Comparison of ENCODE assay signal across 10 mouse cellular contexts in genomic region chr15:85257775-85258429, GRCm38 (mm10). TPM values are rescaled to one million over a fixed set of nuclear protein-coding genes. Genes with fewer than 3 reads are reported as not detected.
DNase-seq lines count a peak whose midpoint lies in the region; TF ChIP-seq lines count a peak whose summit lies in the region.
"Had no signal": no experiment of that assay in that cellular context is flagged by ENCODE, and none has a peak within 500 bp of the region (broad histone marks: within the 10 kb centered on the region; RNA-seq: fewer than 3 reads in every experiment).

No protein-coding gene starts in this region.

- 66% methylated on average over 6 of the region's 6 CpGs for WGBS in bone marrow, adult 2 months
- 73% methylated on average over 6 of the region's 6 CpGs for WGBS in lung, adult 2 months

- no peak overlapping the region for H3K4me3 ChIP-seq in layer of hippocampus, adult 2 months
- H3K4me3 ChIP-seq in bone marrow, adult 2 months (replicated peaks; ENCODE audit: control insufficient read depth, low read depth, low read length): no peak overlapping the region
- no peak overlapping the region for H3K4me3 ChIP-seq in lung, adult 2 months (replicated peaks; ENCODE audit: extremely low read depth, low read depth, low read length)
- H3K4me3 ChIP-seq: heart, embryonic 15.5 days; neural tube, embryonic 12.5 days had no signal

- peak; percentile 78 for TF ChIP-seq CTCF in layer of hippocampus, adult 2 months (conservative IDR thresholded peaks at IDR 0.05)
- TF ChIP-seq CTCF in bone marrow, adult 2 months (IDR thresholded peaks at IDR 0.05; ENCODE audit: control insufficient read depth, insufficient read depth, low read length): peak; percentile 58
- peak; percentile 41 for TF ChIP-seq CTCF in lung, adult 2 months (IDR thresholded peaks at IDR 0.05; ENCODE audit: insufficient read depth, low read length)

- peak; percentile 33 to 79 for DNase-seq in adrenal gland, adult (ENCODE audit: inconsistent age in 2 of 2, low spot score in 1 of 2)
- no peak for DNase-seq in adrenal gland, adult 8-10 months
- peak in 1 of 2 experiments; percentile 37 for DNase-seq in layer of hippocampus, adult 2 months (ENCODE audit: low spot score in 2 of 2)
- DNase-seq in layer of hippocampus, adult 9-11 months: no peak
- DNase-seq in gastrocnemius, postnatal 14 days: peak; percentile 66
- peak; percentile 43 for DNase-seq in lung, adult 2 months
- DNase-seq in spleen, adult 12 weeks (ENCODE audit: low spot score): peak; percentile 6

- intact Hi-C loops in gastrocnemius, postnatal 14 days (cut with DNase I; ENCODE audit: low total_unique reads): no loop called here

- no peaks in the 10 kb centered on the region for H3K4me1 ChIP-seq in bone marrow, adult 2 months (ENCODE audit: control insufficient read depth, insufficient read depth, low read length)
- H3K4me1 ChIP-seq in lung, adult 2 months (ENCODE audit: control insufficient read depth, insufficient read depth, low read length): no peaks in the 10 kb centered on the region
- H3K4me1 ChIP-seq: heart, embryonic 15.5 days; neural tube, embryonic 12.5 days had no signal

- H3K27ac ChIP-seq in layer of hippocampus, adult 2 months: no peak overlapping the region
- H3K27ac ChIP-seq in bone marrow, adult 2 months (ENCODE audit: control insufficient read depth, insufficient read depth, low read depth, low read length, poor library complexity): no peak overlapping the region
- H3K27ac ChIP-seq: heart, embryonic 15.5 days; neural tube, embryonic 12.5 days had no signal

- TF ChIP-seq POLR2A in bone marrow, adult 2 months (IDR thresholded peaks at IDR 0.05; ENCODE audit: borderline replicate concordance, control insufficient read depth, low read depth, low read length): no peak
- no peak for TF ChIP-seq POLR2A in lung, adult 2 months (IDR thresholded peaks at IDR 0.05; ENCODE audit: borderline replicate concordance, extremely low read depth, low read depth, low read length)

RNA-seq across cellular contexts. Expression of gene Fbln1, which starts 52.2 kb away (rescaled TPM):
- total RNA-seq in adrenal gland, adult 8-10 months (2022): 10 to 100 TPM; 24.9 to 34.2 (median 29.2) TPM
- total RNA-seq in layer of hippocampus, adult 2 months (2021): 10 to 100 TPM; 13.4 to 13.8 TPM
- 2.0 and 3.6 TPM in 2 replicates for polyA plus RNA-seq in bone marrow, adult 2 months (2011; ENCODE audit: insufficient read depth, insufficient read length, low replicate concordance, missing spikeins)
- total RNA-seq in gastrocnemius, postnatal 14 days (2021): 10 to 100 TPM; 12.2 to 15.3 TPM
- 116 and 137 TPM in 2 replicates for polyA plus RNA-seq in lung, adult 2 months (2012; rRNA removed)

Comparison
In these comparisons a context has a peak if more than half of its experiments do, and no peak if none do; other contexts are left out.
1. DNase-seq: peak in adrenal gland, adult (2 of 2), gastrocnemius, postnatal 14 days (single experiment), lung, adult 2 months (single experiment) and spleen, adult 12 weeks (single experiment); none in adrenal gland, adult 8-10 months (single experiment) and layer of hippocampus, adult 9-11 months (single experiment).
2. Peak in every context shown above with its lines, with median percentiles within 50 percentile points of each other: CTCF ChIP-seq.